Mouse (Mus musculus) T-helper 2 cell (primary cell): ENCODE data around the gene Nr2f6.
"Not testable (repeated sequence)": the region's sequence is repeated elsewhere in the genome, so short reads cannot be mapped to it uniquely, and the experiment has no call there.

ENCODE experiments used
- in situ Hi-C: fragments of 300-600 bp; cut with MboI, MseI; formaldehyde crosslinking; loops from one replicate; pipeline ENCODE4 v1.15.1; 2025; ENCODE audit warnings: high pct_unique_total_duplicates

Nr2f6 gene

GRCm38 (mm10) chr8:71367529-71368176 is 14.1 kb downstream of the Nr2f6 start:
- in situ Hi-C loops, result no loop called here

- in situ Hi-C loops, result no loop called here
Observed at GRCm38 (mm10) chr8:71366771-71367528, 14.8 kb downstream of the Nr2f6 start, which contains the start of gene Use1. TSS of gene Use1 (plus strand) at chr8:71366848.

- in situ Hi-C loops, result no loop called here
Observed at GRCm38 (mm10) chr8:71358026-71358425, 23.7 kb downstream of the Nr2f6 start.

GRCm38 (mm10) chr8:71351520-71351919 is 30.2 kb downstream of the Nr2f6 start:
- in situ Hi-C loops, result no loop called here

GRCm38 (mm10) chr8:71351117-71351516 is 30.6 kb downstream of the Nr2f6 start:
- in situ Hi-C loops, result no loop called here

- in situ Hi-C loops, result no loop called here
Observed at GRCm38 (mm10) chr8:71346581-71346980, 35.2 kb downstream of the Nr2f6 start.

- in situ Hi-C loops, result no loop called here
Observed at GRCm38 (mm10) chr8:71340625-71341024, 41.1 kb downstream of the Nr2f6 start.

- in situ Hi-C loops, result not testable (repeated sequence)
Observed at GRCm38 (mm10) chr8:71337834-71338233, 43.9 kb downstream of the Nr2f6 start.

GRCm38 (mm10) chr8:71324848-71325247 is 56.9 kb downstream of the Nr2f6 start:
- in situ Hi-C loops, result no loop called here
